11 mouse cellular contexts compared by ENCODE assay signal in genomic region chr10:80693401-80694045, GRCm38 (mm10). TPM values are rescaled to one million over a fixed set of nuclear protein-coding genes. Genes with fewer than 3 reads are reported as not detected.
DNase-seq lines count a peak whose midpoint lies in the region; ATAC-seq and TF ChIP-seq lines count a peak whose summit lies in the region.
"Had no signal": no experiment of that assay in that cellular context is flagged by ENCODE, and none has a peak within 500 bp of the region (broad histone marks: within the 10 kb centered on the region; RNA-seq: fewer than 3 reads in every experiment).

No protein-coding gene starts in this region.

- H3K4me2 ChIP-seq in intestine, postnatal 0 days (replicated peaks; ENCODE audit: low read depth), result no peak overlapping the region
- H3K4me2 ChIP-seq in intestine, embryonic 16.5 days (ENCODE audit: low read depth, low read length), result no peak overlapping the region
- H3K4me2 ChIP-seq: hindbrain, embryonic 12.5 days; lung, embryonic 14.5 days; midbrain, embryonic 13.5 days had no signal

- DNase-seq in spleen, adult 2 months (ENCODE audit: low read depth in 1 of 2, low spot score in 2 of 2), result no peak
- DNase-seq in spleen, postnatal 10 days (ENCODE audit: low spot score in 2 of 2), result no peak
- no peak for DNase-seq in embryonic facial prominence, embryonic 10.5 days (ENCODE audit: low spot score)
- DNase-seq: lung, embryonic 14.5 days had no signal

- H3K9me3 ChIP-seq in intestine, postnatal 0 days (ENCODE audit: control insufficient read depth), result no peaks in the 10 kb centered on the region
- H3K9me3 ChIP-seq in intestine, embryonic 16.5 days (ENCODE audit: control insufficient read depth, low read length), result no peaks in the 10 kb centered on the region
- no peaks in the 10 kb centered on the region for H3K9me3 ChIP-seq in embryonic facial prominence, embryonic 10.5 days
- H3K9me3 ChIP-seq: hindbrain, embryonic 12.5 days; midbrain, embryonic 13.5 days had no signal

- no peaks in the 10 kb centered on the region for H3K4me1 ChIP-seq in intestine, postnatal 0 days (replicated peaks; ENCODE audit: control insufficient read depth, insufficient read depth, low read length)
- peaks cover 8% of the 10 kb centered on the region; the same call in 1 of the 2 replicates for H3K4me1 ChIP-seq in intestine, embryonic 16.5 days (ENCODE audit: control insufficient read depth, insufficient read depth, low read length)
- H3K4me1 ChIP-seq in spleen, adult 2 months (ENCODE audit: control insufficient read depth, insufficient read depth, insufficient read length), result peaks cover 60% of the 10 kb centered on the region; the same call in 1 of the 2 replicates
- peaks cover 33% of the 10 kb centered on the region for H3K4me1 ChIP-seq in embryonic facial prominence, embryonic 10.5 days
- peaks cover 21% of the 10 kb centered on the region for H3K4me1 ChIP-seq in small intestine, adult 2 months (ENCODE audit: control insufficient read depth, insufficient read depth, insufficient read length, low read length)
- H3K4me1 ChIP-seq: hindbrain, embryonic 12.5 days had no signal

- H3K4me3 ChIP-seq in intestine, postnatal 0 days (ENCODE audit: low read depth, low read length), result no peak overlapping the region
- no peak overlapping the region for H3K4me3 ChIP-seq in intestine, embryonic 16.5 days (ENCODE audit: low read length)
- H3K4me3 ChIP-seq in spleen, adult 2 months (ENCODE audit: extremely low read depth, insufficient read depth, insufficient read length), result no peak overlapping the region
- no peak overlapping the region for H3K4me3 ChIP-seq in embryonic facial prominence, embryonic 10.5 days
- no peak overlapping the region for H3K4me3 ChIP-seq in small intestine, adult 2 months (ENCODE audit: low read depth, low read length)
- H3K4me3 ChIP-seq: hindbrain, embryonic 12.5 days; midbrain, embryonic 13.5 days had no signal

- no peak for TF ChIP-seq POLR2A in spleen, adult 2 months (IDR thresholded peaks at IDR 0.05; ENCODE audit: low read depth, low read length)
- TF ChIP-seq POLR2A in small intestine, adult 2 months (IDR thresholded peaks at IDR 0.05; ENCODE audit: low read depth, low read length), result no peak

- no peaks in the 10 kb centered on the region for H3K27me3 ChIP-seq in intestine, postnatal 0 days (replicated peaks; ENCODE audit: control insufficient read depth, insufficient read depth, low read length)
- no peaks in the 10 kb centered on the region for H3K27me3 ChIP-seq in intestine, embryonic 16.5 days (replicated peaks; ENCODE audit: control insufficient read depth, insufficient read depth, low read length)
- no peaks in the 10 kb centered on the region for H3K27me3 ChIP-seq in spleen, adult 2 months (ENCODE audit: control insufficient read depth, insufficient read depth, low read length)
- no peaks in the 10 kb centered on the region for H3K27me3 ChIP-seq in embryonic facial prominence, embryonic 10.5 days (replicated peaks; ENCODE audit: low read depth, poor library complexity, severe bottlenecking)
- no peaks in the 10 kb centered on the region for H3K27me3 ChIP-seq in small intestine, adult 2 months (ENCODE audit: control insufficient read depth, insufficient read depth, low read length)
- H3K27me3 ChIP-seq: hindbrain, embryonic 12.5 days; midbrain, embryonic 13.5 days had no signal

- peak overlapping the region; percentile 17; the same call in 1 of the 2 replicates for H3K9ac ChIP-seq in intestine, postnatal 0 days (ENCODE audit: low read depth, low read length)
- no peak overlapping the region for H3K9ac ChIP-seq in intestine, embryonic 16.5 days (ENCODE audit: low read depth, low read length)
- H3K9ac ChIP-seq: hindbrain, embryonic 12.5 days; lung, embryonic 14.5 days; midbrain, embryonic 13.5 days had no signal

- no peak for TF ChIP-seq CTCF in intestine, postnatal 0 days (IDR thresholded peaks at IDR 0.05; ENCODE audit: low read depth)
- no peak for TF ChIP-seq CTCF in spleen, adult 2 months (IDR thresholded peaks at IDR 0.05; ENCODE audit: extremely low read depth, insufficient read depth, insufficient read length, insufficient replicate concordance)
- no peak for TF ChIP-seq CTCF in small intestine, adult 2 months (IDR thresholded peaks at IDR 0.05; ENCODE audit: extremely low read depth, insufficient read length, insufficient replicate concordance, low read depth, low read length)

- 85% methylated on average over 12 of the region's 12 CpGs for WGBS in intestine, postnatal 0 days
- 94% methylated on average over 12 of the region's 12 CpGs for WGBS in intestine, embryonic 16.5 days
- WGBS in spleen, adult 2 months, result 61% methylated on average over 12 of the region's 12 CpGs
- 87% methylated on average over 12 of the region's 12 CpGs for WGBS in embryonic facial prominence, embryonic 10.5 days
- 83% methylated on average over 12 of the region's 12 CpGs for WGBS in small intestine, adult 2 months

- peaks cover 23% of the 10 kb centered on the region for H3K36me3 ChIP-seq in intestine, postnatal 0 days (ENCODE audit: control insufficient read depth, insufficient read depth)
- H3K36me3 ChIP-seq in intestine, embryonic 16.5 days (ENCODE audit: control insufficient read depth, insufficient read depth, low read length), result 0 out of 2 replicates have a peak, but pooled peaks cover 2% of the 10 kb centered on the region
- H3K36me3 ChIP-seq in spleen, adult 2 months (ENCODE audit: control insufficient read depth, insufficient read depth, low read length), result peaks cover 24% of the 10 kb centered on the region
- peaks cover 66% of the 10 kb centered on the region for H3K36me3 ChIP-seq in embryonic facial prominence, embryonic 10.5 days (replicated peaks)
- peaks cover 22% of the 10 kb centered on the region for H3K36me3 ChIP-seq in small intestine, adult 2 months (ENCODE audit: control insufficient read depth, insufficient read depth, low read length)

- no peak for ATAC-seq in intestine, postnatal 0 days
- no peak for ATAC-seq in intestine, embryonic 16.5 days
- no peak for ATAC-seq in frontal cortex, adult (ENCODE audit: low TSS enrichment)
- ATAC-seq: activated CD4-positive, CD25-positive, alpha-beta regulatory T cell, adult 4 months; midbrain, embryonic 13.5 days had no signal

- no peak overlapping the region for H3K27ac ChIP-seq in intestine, postnatal 0 days (ENCODE audit: low read depth, low read length)
- H3K27ac ChIP-seq in intestine, embryonic 16.5 days (ENCODE audit: low read length), result no peak overlapping the region
- H3K27ac ChIP-seq in spleen, adult 2 months (ENCODE audit: insufficient read depth, low read length), result peak overlapping the region; percentile 99
- 0 out of 2 replicates have a peak overlapping the region, but pooled peaks have one; percentile 11 for H3K27ac ChIP-seq in embryonic facial prominence, embryonic 10.5 days (replicated peaks)
- H3K27ac ChIP-seq in small intestine, adult 2 months (ENCODE audit: insufficient read depth, low read depth, low read length), result peak overlapping the region; percentile 93
- H3K27ac ChIP-seq: hindbrain, embryonic 12.5 days; midbrain, embryonic 13.5 days had no signal

RNA-seq across cellular contexts. Expression of gene Mob3a, which starts 8.3 kb away (rescaled TPM):
- 14.4 and 15.4 TPM in 2 replicates for polyA plus RNA-seq in intestine, postnatal 0 days (2015; fragmentation: Nextera tagmentation; extraction: Ambion mirVana)
- polyA plus RNA-seq in intestine, embryonic 16.5 days (2015; fragmentation: Nextera tagmentation; extraction: Ambion mirVana), result 39.8 and 41.8 TPM in 2 replicates
- 130 and 156 TPM in 2 replicates for polyA plus RNA-seq in spleen, adult 2 months (2012; rRNA removed)
- polyA plus RNA-seq in embryonic facial prominence, embryonic 10.5 days (2016; fragmentation: Nextera tagmentation; extraction: Ambion mirVana), result 54.4 and 54.7 TPM in 2 replicates
- polyA plus RNA-seq in small intestine, adult 2 months (2012; rRNA removed), result 26.5 and 40.0 TPM in 2 replicates

RNA-seq across cellular contexts. Expression of gene Izumo4, which starts 8.5 kb away (rescaled TPM):
- 12.2 and 14.4 TPM in 2 replicates for polyA plus RNA-seq in intestine, postnatal 0 days (2015; fragmentation: Nextera tagmentation; extraction: Ambion mirVana)
- polyA plus RNA-seq in intestine, embryonic 16.5 days (2015; fragmentation: Nextera tagmentation; extraction: Ambion mirVana), result 18.5 and 25.0 TPM in 2 replicates
- polyA plus RNA-seq in spleen, adult 2 months (2012; rRNA removed), result 49.0 and 60.8 TPM in 2 replicates
- 10.5 and 10.8 TPM in 2 replicates for polyA plus RNA-seq in embryonic facial prominence, embryonic 10.5 days (2016; fragmentation: Nextera tagmentation; extraction: Ambion mirVana)
- 20.8 and 36.3 TPM in 2 replicates for polyA plus RNA-seq in small intestine, adult 2 months (2012; rRNA removed)

RNA-seq across cellular contexts. Expression of gene Mknk2, which starts 15.6 kb away (rescaled TPM):
- 38.4 and 38.6 TPM in 2 replicates for polyA plus RNA-seq in intestine, postnatal 0 days (2015; fragmentation: Nextera tagmentation; extraction: Ambion mirVana)
- polyA plus RNA-seq in intestine, embryonic 16.5 days (2015; fragmentation: Nextera tagmentation; extraction: Ambion mirVana), result 18.3 and 49.9 TPM in 2 replicates
- 351 and 533 TPM in 2 replicates for polyA plus RNA-seq in spleen, adult 2 months (2012; rRNA removed)
- polyA plus RNA-seq in embryonic facial prominence, embryonic 10.5 days (2016; fragmentation: Nextera tagmentation; extraction: Ambion mirVana), result 118 and 119 TPM in 2 replicates
- polyA plus RNA-seq in small intestine, adult 2 months (2012; rRNA removed), result 96.1 and 146 TPM in 2 replicates

RNA-seq across cellular contexts. Expression of gene Btbd2, which starts 36.7 kb away (rescaled TPM):
- 21.5 and 23.5 TPM in 2 replicates for polyA plus RNA-seq in intestine, postnatal 0 days (2015; fragmentation: Nextera tagmentation; extraction: Ambion mirVana)
- polyA plus RNA-seq in intestine, embryonic 16.5 days (2015; fragmentation: Nextera tagmentation; extraction: Ambion mirVana), result 9.2 and 10.6 TPM in 2 replicates
- 49.5 and 66.1 TPM in 2 replicates for polyA plus RNA-seq in spleen, adult 2 months (2012; rRNA removed)
- 83.2 and 84.8 TPM in 2 replicates for polyA plus RNA-seq in embryonic facial prominence, embryonic 10.5 days (2016; fragmentation: Nextera tagmentation; extraction: Ambion mirVana)
- 45.4 and 84.1 TPM in 2 replicates for polyA plus RNA-seq in small intestine, adult 2 months (2012; rRNA removed)

RNA-seq across cellular contexts. Expression of gene Ap3d1, which starts 48.5 kb away (rescaled TPM):
- polyA plus RNA-seq in intestine, postnatal 0 days (2015; fragmentation: Nextera tagmentation; extraction: Ambion mirVana), result 41.3 and 49.5 TPM in 2 replicates
- polyA plus RNA-seq in intestine, embryonic 16.5 days (2015; fragmentation: Nextera tagmentation; extraction: Ambion mirVana), result 57.9 and 58.4 TPM in 2 replicates
- polyA plus RNA-seq in spleen, adult 2 months (2012; rRNA removed), result 92.5 and 111 TPM in 2 replicates
- polyA plus RNA-seq in embryonic facial prominence, embryonic 10.5 days (2016; fragmentation: Nextera tagmentation; extraction: Ambion mirVana), result 60.5 and 61.5 TPM in 2 replicates
- 64.9 and 110 TPM in 2 replicates for polyA plus RNA-seq in small intestine, adult 2 months (2012; rRNA removed)

Comparison
In these comparisons a context has a peak if more than half of its experiments do, and no peak if none do; other contexts are left out.
1. H3K27ac ChIP-seq: peak in spleen, adult 2 months (single experiment), embryonic facial prominence, embryonic 10.5 days (single experiment) and small intestine, adult 2 months (single experiment); none in intestine, postnatal 0 days (single experiment) and intestine, embryonic 16.5 days (single experiment).